Mouse (Mus musculus) A20 (cell line): ENCODE data around the gene Rfc4.

Experiments
- DNase-seq: peaks from one replicate; pipeline ENCODE4 v3.0.0-alpha.2; 2011; ENCODE audit warnings: low read depth, low spot score

Rfc4 gene

GRCm38 (mm10) chr16:23127673-23128375 lies at the start of gene Rfc4:
TSS of gene Rfc4 (minus strand) at chr16:23127737.
- peak; percentile 94 for DNase-seq

- DNase-seq, result no peak
Measured at GRCm38 (mm10) chr16:23175956-23176355, 48.4 kb upstream of the Rfc4 start.

GRCm38 (mm10) chr16:23174855-23175254 lies 47.3 kb upstream of the Rfc4 start:
- DNase-seq, result no peak

GRCm38 (mm10) chr16:23173904-23174303 lies 46.4 kb upstream of the Rfc4 start:
- DNase-seq, result no peak

- no peak for DNase-seq
Measured at GRCm38 (mm10) chr16:23170813-23171212, 43.3 kb upstream of the Rfc4 start.

GRCm38 (mm10) chr16:23167079-23167478 lies 39.5 kb upstream of the Rfc4 start:
- DNase-seq, result no peak

DNA sequence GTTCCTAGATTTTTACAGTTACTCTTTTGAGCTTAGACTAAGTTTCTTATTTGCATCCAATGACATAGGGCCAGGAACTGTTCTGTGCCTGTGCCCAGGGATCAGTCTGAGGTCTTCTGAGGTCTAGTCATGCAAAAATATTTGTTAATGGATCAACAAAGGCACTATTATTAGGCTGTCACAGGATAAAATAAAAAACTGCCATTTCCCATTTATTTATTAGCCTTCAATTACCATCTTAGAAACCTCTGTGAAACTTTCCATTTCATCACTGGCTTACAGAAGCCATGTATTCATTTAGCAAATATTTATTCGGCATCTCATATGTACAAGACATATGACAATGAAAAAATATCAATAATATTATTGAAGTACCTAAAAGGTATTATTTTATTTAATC lies 39.1 kb upstream of the Rfc4 start:
- DNase-seq, result no peak

- peak; percentile 45 for DNase-seq
Measured at GRCm38 (mm10) chr16:23165441-23165840, 37.9 kb upstream of the Rfc4 start.

DNA sequence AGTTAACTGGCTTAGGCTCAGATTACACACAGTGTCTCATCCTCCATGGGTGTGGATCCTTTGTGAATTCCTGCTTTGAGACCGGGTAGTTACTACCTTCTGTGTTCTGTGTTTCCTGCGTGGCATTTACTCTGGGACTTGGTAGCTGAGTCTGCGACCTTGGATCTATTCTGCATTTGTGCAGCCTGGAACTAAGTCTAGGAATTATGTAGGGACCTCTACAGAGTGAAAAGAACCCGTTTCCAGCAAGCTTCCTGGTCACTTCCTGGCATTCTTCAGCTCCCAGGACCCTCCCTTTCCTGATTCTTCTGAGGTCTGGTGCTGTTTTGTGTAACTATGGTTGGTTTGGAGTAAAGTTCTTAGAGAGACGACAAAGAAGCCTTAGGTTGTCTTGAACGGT lies 36.9 kb upstream of the Rfc4 start:
- DNase-seq, result no peak

GRCm38 (mm10) chr16:23162116-23162515 lies 34.6 kb upstream of the Rfc4 start:
- no peak for DNase-seq

DNA sequence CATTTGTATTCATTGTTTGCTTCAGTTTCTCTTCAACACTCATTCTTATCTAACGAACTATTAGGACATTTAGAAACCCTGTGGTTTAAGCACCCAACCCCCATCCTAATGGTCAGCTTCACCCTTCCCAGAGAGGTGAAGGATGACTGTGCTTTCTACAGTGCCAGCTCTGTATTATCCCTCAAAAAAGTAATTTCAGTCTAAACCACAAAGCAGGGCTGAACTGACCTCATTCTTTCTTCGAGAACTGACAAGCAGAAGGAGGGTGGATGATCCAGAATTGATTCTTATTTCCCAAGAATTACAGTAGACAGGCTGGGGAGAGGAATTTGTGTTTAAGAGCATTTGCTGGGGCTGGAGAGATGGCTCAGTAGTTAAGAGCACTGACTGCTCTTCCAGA lies 32.2 kb upstream of the Rfc4 start:
- DNase-seq, result no peak

GRCm38 (mm10) chr16:23158957-23159356 lies 31.4 kb upstream of the Rfc4 start:
- no peak for DNase-seq

DNA sequence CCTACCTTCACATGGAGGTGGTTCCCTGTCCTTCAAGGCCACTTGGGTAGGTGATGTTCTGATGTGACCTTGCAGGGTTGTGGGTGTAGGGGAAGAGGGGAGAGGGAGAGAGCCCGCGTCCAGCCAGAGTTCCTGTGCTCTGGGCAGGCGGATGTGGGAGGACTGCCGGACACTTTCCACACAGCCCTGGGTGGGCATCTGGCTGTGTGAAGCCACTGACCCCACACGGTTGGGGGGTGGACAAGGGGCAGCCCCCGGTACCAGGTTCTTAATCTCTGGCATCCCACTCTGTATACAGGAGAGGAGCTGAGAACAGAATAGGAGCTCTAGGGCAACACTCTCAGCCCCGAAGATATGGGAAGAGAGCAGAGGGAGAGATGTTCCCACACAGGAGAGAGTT lies 30.8 kb upstream of the Rfc4 start:
- DNase-seq, result no peak

GRCm38 (mm10) chr16:23157013-23157412 lies 29.5 kb upstream of the Rfc4 start:
- DNase-seq, result no peak

- no peak for DNase-seq
Measured at GRCm38 (mm10) chr16:23154261-23154660, 26.7 kb upstream of the Rfc4 start.

DNA sequence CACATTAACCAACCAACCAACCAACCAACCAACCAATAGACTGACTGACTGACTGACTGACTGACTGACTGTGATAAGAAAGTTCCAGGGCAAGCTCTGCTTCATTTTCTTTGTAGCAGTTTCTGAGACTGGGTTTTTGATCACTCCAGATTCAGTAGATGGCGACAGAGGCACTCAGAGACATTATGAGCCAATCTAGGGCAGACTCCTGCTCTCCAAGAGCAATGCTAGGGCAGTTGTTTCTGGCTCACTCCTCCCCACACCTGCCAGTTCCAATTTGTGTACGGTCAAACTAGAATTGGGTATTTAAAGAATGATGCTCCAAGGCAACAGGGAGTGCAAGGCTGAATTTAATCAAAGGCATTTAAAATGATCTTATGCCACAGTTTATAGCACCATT lies 23.9 kb upstream of the Rfc4 start:
- DNase-seq, result peak; percentile 58

GRCm38 (mm10) chr16:23149396-23149795 lies 21.9 kb upstream of the Rfc4 start:
- peak; percentile 66 for DNase-seq

- no peak for DNase-seq
Measured at GRCm38 (mm10) chr16:23148936-23149335, 21.4 kb upstream of the Rfc4 start.

- no peak for DNase-seq
Measured at GRCm38 (mm10) chr16:23146280-23146679, 18.7 kb upstream of the Rfc4 start, which contains the start of gene Adipoq. TSS of gene Adipoq (plus strand) at chr16:23146536.

DNA sequence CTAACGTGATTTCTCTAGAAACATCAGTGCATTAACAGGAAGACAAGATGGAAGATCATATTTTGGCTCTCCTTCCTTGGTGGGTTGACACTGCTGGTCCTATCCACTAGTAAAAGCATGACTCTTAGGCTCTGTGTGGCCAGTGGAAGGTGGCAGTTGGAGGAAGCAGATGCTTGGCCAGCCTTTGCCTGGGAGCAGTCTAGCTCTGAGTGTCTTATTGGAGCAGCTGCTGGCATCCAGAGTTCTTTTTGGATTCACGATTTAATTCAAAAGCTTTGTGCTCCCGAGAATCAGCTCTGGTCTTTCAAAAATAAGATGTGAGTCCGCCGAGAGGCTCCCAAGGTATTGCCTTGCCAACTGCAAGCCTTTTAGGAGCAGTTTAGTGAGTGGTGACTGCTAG lies 17.7 kb upstream of the Rfc4 start:
- DNase-seq, result no peak

DNA sequence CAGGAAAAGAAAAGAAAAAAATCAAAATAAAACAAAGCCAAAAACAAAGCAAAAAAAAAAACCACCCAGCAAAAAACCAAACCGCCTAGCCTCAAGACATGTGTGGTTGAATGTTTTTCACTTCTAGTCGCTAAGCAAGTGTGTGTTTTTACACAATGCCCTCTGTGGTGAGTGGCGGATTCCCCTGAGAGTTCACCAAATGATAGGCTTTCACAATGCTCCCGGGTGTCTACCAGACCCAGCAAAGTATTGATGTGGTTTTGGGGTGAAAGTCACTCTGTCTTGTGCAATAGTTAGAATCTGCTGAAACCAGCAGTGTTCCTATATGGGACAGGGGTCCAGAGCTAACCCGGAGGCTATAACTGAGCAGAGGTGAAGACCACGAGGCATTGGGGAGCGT lies 16.8 kb upstream of the Rfc4 start:
- peak; percentile 22 for DNase-seq

- peak; percentile 55 for DNase-seq
Measured at GRCm38 (mm10) chr16:23140911-23141310, 13.4 kb upstream of the Rfc4 start.

GRCm38 (mm10) chr16:23136406-23136970 lies 9.0 kb upstream of the Rfc4 start:
- no peak for DNase-seq
